Mouse (Mus musculus): Measurements from ENCODE around the gene P2rx5. TPM values are rescaled to one million over a fixed set of nuclear protein-coding genes. Genes with fewer than 3 reads are reported as not detected.

P2rx5 gene
- polyA plus RNA-seq, 1 experiment from 2014 or later, result 0.21 TPM

DNA sequence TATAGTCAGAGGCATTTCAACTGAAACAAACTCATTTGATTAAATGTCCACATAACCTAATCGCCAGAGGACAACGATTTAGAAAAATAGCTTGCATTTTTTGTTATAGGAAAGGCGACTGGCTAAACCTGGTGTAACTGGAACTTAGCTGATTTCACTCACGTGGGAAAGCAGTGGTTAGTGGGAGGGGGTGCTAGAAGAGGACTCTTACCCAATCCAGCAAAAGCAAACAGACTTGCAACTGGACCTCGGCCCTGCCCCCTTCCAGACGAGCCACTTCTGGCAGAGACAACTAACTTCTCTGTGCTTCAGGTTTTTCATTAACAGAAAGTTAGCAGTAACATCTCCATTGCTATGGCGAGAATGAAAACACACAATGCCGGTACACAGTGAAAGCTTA is 15.4 kb downstream of the P2rx5 start:
- 42% methylated on average over 8 of the region's 8 CpGs for WGBS
- Histone ChIP-seq H3K4me3 (replicated peaks) (peak overlapping the region; percentile 85), H3K27me3 (no peaks in the 10 kb centered on the region), H3K4me1 (replicated peaks) (peaks cover 35% of the 10 kb centered on the region), H3K36me3 (peaks cover 31% of the 10 kb centered on the region), H3K9ac (replicated peaks) (peak overlapping the region; percentile 86), H3K9me3 (no peaks in the 10 kb centered on the region), H3K4me2 (peak overlapping the region; percentile 76), H3K27ac (no peak overlapping the region)
- no peak for ATAC-seq (ENCODE audit: insufficient number of reproducible peaks, insufficient read depth, low FRiP score, low TSS enrichment, low read depth)

DNA sequence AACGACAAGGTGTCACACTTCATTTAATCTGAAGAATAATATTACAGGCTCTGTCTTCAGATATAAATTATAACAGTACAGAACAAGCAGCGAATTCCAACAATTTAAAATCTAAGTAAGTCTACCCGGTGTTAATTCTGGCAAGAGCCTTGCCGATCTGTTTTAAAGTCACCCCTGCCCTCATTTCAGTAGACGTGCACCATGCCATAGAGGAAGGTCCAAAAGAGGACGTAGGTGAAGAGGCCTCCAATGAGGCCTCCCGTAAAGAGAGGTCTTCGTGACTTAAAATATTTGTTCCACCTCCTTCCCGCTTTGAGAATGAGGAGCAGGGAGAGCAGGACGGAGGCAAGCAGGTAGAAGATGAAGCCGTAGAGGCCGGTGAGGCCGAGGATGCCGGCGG is 16.0 kb downstream of the P2rx5 start:
- ATAC-seq (ENCODE audit: insufficient number of reproducible peaks, insufficient read depth, low FRiP score, low TSS enrichment, low read depth), result no peak

DNA sequence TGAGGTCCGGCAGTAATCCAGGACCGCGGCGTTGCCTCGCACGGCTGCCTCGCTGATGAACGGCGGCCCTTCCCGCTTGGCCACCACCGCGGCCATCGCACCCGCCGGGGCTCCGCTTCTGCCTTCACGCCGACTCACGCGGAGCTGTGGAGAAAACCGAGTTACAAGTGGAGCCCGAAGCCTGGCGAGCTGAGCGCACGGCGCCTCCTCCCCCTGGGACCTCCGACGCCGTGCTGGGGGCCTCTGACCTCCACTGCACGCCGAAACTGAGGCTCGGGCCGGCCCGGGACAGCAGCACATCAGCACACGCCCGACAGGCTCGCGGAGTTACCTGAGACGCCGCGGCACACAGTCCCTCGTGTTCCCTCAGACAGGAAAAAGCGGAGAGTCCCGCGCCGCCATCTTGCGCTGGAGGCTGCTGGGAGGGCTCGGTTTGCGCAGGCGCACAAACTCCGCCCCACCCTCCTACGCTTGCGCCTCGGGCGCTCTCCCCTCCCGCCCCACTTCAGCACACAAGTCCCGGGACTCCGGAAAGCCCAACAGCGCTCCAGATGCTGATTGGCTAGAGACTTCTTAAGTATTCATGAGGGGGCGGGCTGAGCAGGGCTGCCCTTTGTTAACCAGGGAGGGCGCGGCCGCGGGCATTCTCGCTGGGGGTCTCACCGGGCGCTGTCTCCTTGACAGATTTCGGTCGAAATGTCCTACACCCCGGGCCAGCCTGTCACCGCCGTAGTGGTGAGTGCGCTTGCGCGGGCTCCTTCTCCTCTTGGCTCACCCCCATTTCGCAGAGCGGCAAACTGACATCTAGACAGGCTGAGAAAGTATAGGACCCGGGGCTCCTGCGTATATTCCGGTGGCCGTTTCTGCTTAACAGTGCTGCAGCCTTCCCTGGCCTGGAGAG is 16.6 kb downstream of the P2rx5 start, which contains the start of the genes Emc6 and Tax1bp3:
Emc6 (minus strand) TSS at position 430 of the 901 bp plus-strand sequence.
Tax1bp3 (plus strand) TSS at position 476 of the 901 bp plus-strand sequence.
- under 1% methylated on average over 81 of the region's 81 CpGs for WGBS
- H3K9ac ChIP-seq (replicated peaks), result peak within 1 kb of the TSS; percentile 86
- no peaks in the 10 kb centered on the region for H3K9me3 ChIP-seq
- H3K36me3 ChIP-seq, result peaks cover 24% of the 10 kb centered on the region
- peak within 1 kb of the TSS; percentile 96 for H3K27ac ChIP-seq
- peak within 1 kb of the TSS; percentile 76 for H3K4me2 ChIP-seq
- H3K4me3 ChIP-seq (replicated peaks), result peak within 1 kb of the TSS; percentile 85
- ATAC-seq (ENCODE audit: insufficient number of reproducible peaks, insufficient read depth, low FRiP score, low TSS enrichment, low read depth), result peak; percentile 98
- H3K4me1 ChIP-seq (replicated peaks), result peaks cover 31% of the 10 kb centered on the region
- no peaks in the 10 kb centered on the region for H3K27me3 ChIP-seq

More for the DNA sequence above, 16.0 kb downstream of the P2rx5 start:
- Histone ChIP-seq H3K9me3 (no peaks in the 10 kb centered on the region), H3K27me3 (no peaks in the 10 kb centered on the region), H3K4me3 (replicated peaks) (peak overlapping the region; percentile 85), H3K27ac (peak overlapping the region; percentile 90), H3K4me2 (peak overlapping the region; percentile 76), H3K36me3 (peaks cover 29% of the 10 kb centered on the region), H3K4me1 (replicated peaks) (peaks cover 35% of the 10 kb centered on the region), H3K9ac (replicated peaks) (peak overlapping the region; percentile 86)
- WGBS, result 2% methylated on average over 15 of the region's 15 CpGs

DNA sequence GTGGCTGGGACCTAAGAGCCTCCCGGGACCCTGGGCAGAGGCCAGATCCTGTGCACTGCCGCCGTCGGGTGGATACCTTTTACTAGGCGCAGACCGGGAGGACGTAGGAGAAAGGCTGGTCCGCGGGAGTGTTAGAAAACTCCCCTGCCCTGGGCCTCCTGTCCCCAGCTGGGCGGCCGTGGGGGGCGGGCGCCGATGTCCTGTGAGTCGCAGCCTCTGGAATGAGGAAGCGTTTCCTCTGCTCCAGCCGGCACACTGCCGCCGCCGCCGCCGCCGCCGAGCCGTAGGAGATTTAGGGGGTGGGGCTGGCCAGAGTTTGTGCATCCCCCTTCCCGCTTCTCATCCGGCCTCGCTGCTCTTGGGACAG is 17.3 kb downstream of the P2rx5 start:
- Histone ChIP-seq H3K4me1 (replicated peaks) (peaks cover 25% of the 10 kb centered on the region), H3K27me3 (no peaks in the 10 kb centered on the region), H3K27ac (peak overlapping the region; percentile 96), H3K9me3 (no peaks in the 10 kb centered on the region), H3K9ac (replicated peaks) (peak overlapping the region; percentile 69), H3K4me2 (peak overlapping the region; percentile 68), H3K36me3 (peaks cover 30% of the 10 kb centered on the region), H3K4me3 (replicated peaks) (peak overlapping the region; percentile 85)
- WGBS, result 0% methylated on average over 28 of the region's 28 CpGs
- peak; percentile 81 for ATAC-seq (ENCODE audit: insufficient number of reproducible peaks, insufficient read depth, low FRiP score, low TSS enrichment, low read depth)

DNA sequence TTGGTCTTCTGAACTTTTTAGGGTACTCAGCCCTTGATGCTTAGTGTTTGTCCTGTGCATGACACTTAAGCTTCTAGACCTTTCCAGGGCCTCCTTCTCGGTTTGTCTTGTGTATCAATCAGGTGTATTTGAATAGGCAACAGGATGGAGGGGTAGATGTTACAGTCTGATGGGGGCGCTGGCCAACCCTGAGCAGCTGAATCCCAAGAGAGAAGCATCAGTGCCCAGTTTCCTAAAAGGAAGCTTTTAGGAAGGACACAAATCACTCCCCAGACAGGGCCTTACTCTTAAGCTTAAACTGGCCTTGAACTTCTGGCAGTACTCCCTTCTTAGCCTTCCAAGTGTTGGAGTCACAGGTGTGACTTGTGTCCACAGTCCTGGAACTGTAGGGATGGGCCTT is 17.7 kb downstream of the P2rx5 start:
- Histone ChIP-seq H3K36me3 (peaks cover 33% of the 10 kb centered on the region), H3K27ac (peak overlapping the region; percentile 96), H3K9ac (replicated peaks) (peak overlapping the region; percentile 69), H3K4me2 (peak overlapping the region; percentile 68), H3K4me1 (replicated peaks) (peaks cover 25% of the 10 kb centered on the region), H3K9me3 (no peaks in the 10 kb centered on the region), H3K27me3 (no peaks in the 10 kb centered on the region), H3K4me3 (replicated peaks) (peak overlapping the region; percentile 85)
- WGBS, result 2% methylated on average over 2 of the region's 2 CpGs
- no peak for ATAC-seq (ENCODE audit: insufficient number of reproducible peaks, insufficient read depth, low FRiP score, low TSS enrichment, low read depth)

DNA sequence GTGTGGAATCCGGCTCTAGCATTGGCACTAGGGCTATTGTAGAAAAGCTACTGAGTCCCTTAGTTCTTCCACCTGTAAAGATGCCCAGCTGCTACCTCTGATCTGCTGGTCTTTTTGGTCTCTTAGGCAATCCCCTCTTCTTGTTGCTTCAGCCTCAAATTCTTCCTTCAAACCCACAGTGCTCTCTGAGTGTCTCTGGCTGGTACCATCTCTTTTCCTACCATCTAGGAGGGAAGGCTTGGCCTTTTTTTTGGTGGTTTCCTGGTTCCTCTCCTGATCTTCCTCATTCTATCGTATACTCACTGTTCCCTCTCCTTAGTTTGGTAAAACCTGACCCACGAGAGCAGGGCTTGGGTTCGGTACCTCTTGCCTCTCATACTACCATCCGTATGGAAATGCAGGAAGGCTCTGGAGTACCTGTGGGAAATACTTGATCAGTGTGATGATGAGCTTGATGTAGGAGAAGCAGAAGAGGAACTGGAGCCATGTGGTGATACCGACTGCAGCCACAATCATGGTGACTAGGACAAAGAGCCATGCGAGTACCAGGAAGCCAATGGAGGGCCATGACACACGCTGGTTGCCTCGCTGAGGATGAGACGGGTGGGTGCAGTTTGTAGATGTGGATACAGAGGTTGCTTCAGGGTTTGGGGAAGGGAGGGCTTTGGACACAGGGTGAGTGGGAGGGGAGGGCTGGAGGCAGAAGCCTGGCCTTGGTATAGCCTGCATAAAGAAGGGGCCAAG is 25.8 kb downstream of the P2rx5 start:
- 92% methylated on average over 10 of the region's 10 CpGs for WGBS
- no peak overlapping the region for H3K4me3 ChIP-seq (replicated peaks)
- no peaks in the 10 kb centered on the region for H3K27me3 ChIP-seq
- H3K9me3 ChIP-seq, result no peaks in the 10 kb centered on the region
- no peak overlapping the region for H3K9ac ChIP-seq (replicated peaks)
- no peak overlapping the region for H3K4me2 ChIP-seq
- peaks cover 86% of the 10 kb centered on the region for H3K36me3 ChIP-seq
- H3K27ac ChIP-seq, result no peak overlapping the region
- ATAC-seq (ENCODE audit: insufficient number of reproducible peaks, insufficient read depth, low FRiP score, low TSS enrichment, low read depth), result no peak
- no peaks in the 10 kb centered on the region for H3K4me1 ChIP-seq (replicated peaks)

DNA sequence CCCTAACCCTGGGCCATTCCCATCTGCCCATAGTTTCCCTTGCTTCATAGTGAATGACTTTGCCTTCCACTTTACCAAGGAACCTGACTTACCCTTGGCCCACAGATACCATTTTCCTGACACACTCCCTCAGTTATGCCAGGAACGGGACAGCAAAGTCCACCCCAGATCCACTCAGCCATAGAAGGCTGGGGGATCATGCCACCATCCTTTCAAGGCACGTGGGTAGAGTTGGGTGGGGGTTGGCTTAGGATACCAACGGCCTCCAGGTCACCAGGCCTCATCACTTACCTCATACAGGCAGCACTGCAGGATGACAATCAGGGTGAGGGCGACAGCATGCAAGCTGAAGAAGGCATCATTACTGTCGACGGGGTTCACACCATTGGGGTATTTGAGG is 27.0 kb downstream of the P2rx5 start:
- H3K27me3 ChIP-seq, result no peaks in the 10 kb centered on the region
- no peak overlapping the region for H3K4me2 ChIP-seq
- H3K36me3 ChIP-seq, result peaks cover 92% of the 10 kb centered on the region
- H3K4me3 ChIP-seq (replicated peaks), result no peak overlapping the region
- H3K9ac ChIP-seq (replicated peaks), result no peak overlapping the region
- no peak for ATAC-seq (ENCODE audit: insufficient number of reproducible peaks, insufficient read depth, low FRiP score, low TSS enrichment, low read depth)
- H3K4me1 ChIP-seq (replicated peaks), result no peaks in the 10 kb centered on the region
- WGBS, result 90% methylated on average over 6 of the region's 6 CpGs
- H3K9me3 ChIP-seq, result no peaks in the 10 kb centered on the region
- H3K27ac ChIP-seq, result no peak overlapping the region

DNA sequence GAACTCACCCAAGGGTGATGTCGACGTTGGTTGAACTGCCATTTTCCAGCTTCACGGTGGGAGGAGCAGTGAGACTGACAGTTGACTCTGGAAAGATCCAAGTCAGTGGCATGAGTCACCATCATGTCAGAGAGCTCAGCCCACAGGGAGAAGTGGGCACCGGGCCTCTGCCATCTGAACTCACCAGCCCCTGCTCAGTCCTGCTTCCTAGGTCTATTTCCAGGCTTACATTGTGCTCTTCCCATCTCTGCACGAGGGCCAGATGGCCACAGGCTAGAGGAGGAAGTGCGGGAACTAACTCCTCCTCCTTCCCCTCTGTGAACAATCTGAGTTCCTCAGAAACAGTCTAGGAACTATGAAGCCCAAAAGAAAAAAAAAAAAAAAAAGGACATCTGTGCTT is 32.8 kb downstream of the P2rx5 start:
- Histone ChIP-seq H3K4me3 (replicated peaks) (no peak overlapping the region), H3K27me3 (no peaks in the 10 kb centered on the region), H3K9me3 (no peaks in the 10 kb centered on the region), H3K4me1 (replicated peaks) (peaks cover 5% of the 10 kb centered on the region; the same call in 1 of the 2 replicates), H3K4me2 (no peak overlapping the region), H3K36me3 (peaks cover 44% of the 10 kb centered on the region), H3K27ac (no peak overlapping the region), H3K9ac (replicated peaks) (no peak overlapping the region)
- no peak for ATAC-seq (ENCODE audit: insufficient number of reproducible peaks, insufficient read depth, low FRiP score, low TSS enrichment, low read depth)
- 80% methylated on average over 6 of the region's 6 CpGs for WGBS

DNA sequence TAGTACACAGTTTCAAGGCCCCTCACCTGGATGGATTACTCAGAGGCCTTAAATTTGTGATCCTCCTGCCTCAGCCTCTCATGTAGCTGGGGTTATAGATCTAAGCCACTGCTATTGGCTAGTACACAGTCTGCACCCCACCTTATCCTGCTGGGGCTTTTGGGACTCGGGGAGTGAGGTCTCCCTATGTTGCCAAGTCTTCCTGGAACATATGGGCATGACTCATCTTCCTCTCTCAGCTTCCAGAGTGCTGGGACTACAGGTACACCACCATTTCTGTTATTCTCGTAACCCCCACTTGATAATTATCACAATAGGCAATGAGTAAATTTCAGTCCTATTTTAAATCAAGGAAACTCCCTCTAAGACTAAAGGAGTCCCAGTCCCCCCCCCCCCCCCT is 34.2 kb downstream of the P2rx5 start:
- Histone ChIP-seq H3K27me3 (no peaks in the 10 kb centered on the region), H3K4me3 (replicated peaks) (no peak overlapping the region), H3K27ac (no peak overlapping the region), H3K9me3 (no peaks in the 10 kb centered on the region), H3K36me3 (peaks cover 32% of the 10 kb centered on the region), H3K4me1 (replicated peaks) (peaks cover 11% of the 10 kb centered on the region), H3K4me2 (no peak overlapping the region), H3K9ac (replicated peaks) (no peak overlapping the region)
- no peak for ATAC-seq (ENCODE audit: insufficient number of reproducible peaks, insufficient read depth, low FRiP score, low TSS enrichment, low read depth)
- 79% methylated on average over 2 of the region's 2 CpGs for WGBS

DNA sequence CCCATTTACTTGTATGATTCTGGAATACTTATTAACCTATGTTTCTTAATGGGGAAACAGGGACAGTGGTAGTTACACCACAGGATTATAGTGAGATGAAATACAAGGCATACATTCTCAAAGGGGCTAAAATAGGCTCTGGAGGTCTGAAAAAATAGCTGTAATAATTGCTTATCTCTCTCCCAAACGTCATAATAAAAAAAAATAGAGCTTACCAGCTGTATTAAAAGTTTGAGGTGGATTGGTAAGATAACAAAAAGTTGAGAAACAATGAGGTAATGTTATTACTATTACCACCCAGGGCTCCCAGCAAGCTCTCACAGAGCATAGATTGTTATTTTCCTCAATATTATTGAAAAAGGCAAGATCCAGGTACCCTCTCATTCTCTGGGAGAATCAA is 38.0 kb downstream of the P2rx5 start:
- Histone ChIP-seq H3K4me2 (peak overlapping the region; percentile 84), H3K36me3 (0 out of 2 replicates have a peak, but pooled peaks cover 3% of the 10 kb centered on the region), H3K4me3 (replicated peaks) (peak overlapping the region; percentile 67), H3K27ac (no peak overlapping the region), H3K4me1 (replicated peaks) (peaks cover 15% of the 10 kb centered on the region), H3K27me3 (peaks cover 7% of the 10 kb centered on the region; the same call in 1 of the 2 replicates), H3K9me3 (no peaks in the 10 kb centered on the region), H3K9ac (replicated peaks) (peak overlapping the region; percentile 73)
- 3% methylated on average over 1 of the region's 1 CpGs for WGBS
- ATAC-seq (ENCODE audit: insufficient number of reproducible peaks, insufficient read depth, low FRiP score, low TSS enrichment, low read depth), result no peak

DNA sequence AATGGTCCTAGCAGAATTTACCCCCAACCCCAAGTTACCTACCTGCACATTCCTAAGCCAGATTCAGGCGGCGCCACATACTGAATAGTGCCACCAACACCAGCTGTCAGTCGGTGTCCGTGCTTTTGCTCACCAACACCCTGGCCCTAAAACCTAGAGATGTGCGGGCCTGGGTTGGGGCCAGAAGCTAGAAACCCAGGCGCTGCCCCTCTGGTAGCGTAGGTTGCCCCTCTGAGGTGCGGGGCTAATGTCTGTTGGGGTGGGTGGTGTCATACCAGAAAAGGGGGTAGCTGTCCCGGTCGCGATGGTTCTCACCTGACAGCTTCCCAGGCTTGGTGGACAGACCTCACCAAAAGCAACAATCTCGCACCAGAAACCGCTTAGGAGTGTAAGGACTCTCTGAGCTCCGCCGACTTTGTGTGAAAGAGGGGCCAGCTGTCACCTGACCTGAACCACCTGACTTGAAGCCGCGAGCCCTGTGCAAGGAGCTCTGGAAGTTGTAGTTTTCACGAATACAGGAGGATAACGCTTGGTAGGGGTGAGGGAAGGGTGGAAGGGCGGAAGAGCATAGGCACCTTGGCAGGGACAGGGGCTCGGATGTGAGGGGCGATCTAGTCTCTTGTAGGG is 38.5 kb downstream of the P2rx5 start, which contains the start of gene Ctns:
Ctns (minus strand) TSS at position 440 of the 627 bp plus-strand sequence.
- ATAC-seq (ENCODE audit: insufficient number of reproducible peaks, insufficient read depth, low FRiP score, low TSS enrichment, low read depth), result peak; percentile 96
- 0 out of 2 replicates have a peak, but pooled peaks cover 3% of the 10 kb centered on the region for H3K36me3 ChIP-seq
- H3K27me3 ChIP-seq, result peaks cover 7% of the 10 kb centered on the region; the same call in 1 of the 2 replicates
- no peaks in the 10 kb centered on the region for H3K9me3 ChIP-seq
- H3K4me2 ChIP-seq, result peak within 1 kb of the TSS; percentile 84
- no peak within 1 kb of the TSS for H3K27ac ChIP-seq
- peaks cover 15% of the 10 kb centered on the region for H3K4me1 ChIP-seq (replicated peaks)
- 1% methylated on average over 22 of the region's 22 CpGs for WGBS
- H3K9ac ChIP-seq (replicated peaks), result peak within 1 kb of the TSS; percentile 73
- H3K4me3 ChIP-seq (replicated peaks), result peak within 1 kb of the TSS; percentile 67
